Mouse (Mus musculus) thymus, postnatal 4 days (tissue): ENCODE measurements around the gene Nfkb1.

ENCODE experiments used
- DNase-seq: peaks from one replicate; pipeline ENCODE4 v3.0.0; 2021

The Nfkb1 gene

DNA sequence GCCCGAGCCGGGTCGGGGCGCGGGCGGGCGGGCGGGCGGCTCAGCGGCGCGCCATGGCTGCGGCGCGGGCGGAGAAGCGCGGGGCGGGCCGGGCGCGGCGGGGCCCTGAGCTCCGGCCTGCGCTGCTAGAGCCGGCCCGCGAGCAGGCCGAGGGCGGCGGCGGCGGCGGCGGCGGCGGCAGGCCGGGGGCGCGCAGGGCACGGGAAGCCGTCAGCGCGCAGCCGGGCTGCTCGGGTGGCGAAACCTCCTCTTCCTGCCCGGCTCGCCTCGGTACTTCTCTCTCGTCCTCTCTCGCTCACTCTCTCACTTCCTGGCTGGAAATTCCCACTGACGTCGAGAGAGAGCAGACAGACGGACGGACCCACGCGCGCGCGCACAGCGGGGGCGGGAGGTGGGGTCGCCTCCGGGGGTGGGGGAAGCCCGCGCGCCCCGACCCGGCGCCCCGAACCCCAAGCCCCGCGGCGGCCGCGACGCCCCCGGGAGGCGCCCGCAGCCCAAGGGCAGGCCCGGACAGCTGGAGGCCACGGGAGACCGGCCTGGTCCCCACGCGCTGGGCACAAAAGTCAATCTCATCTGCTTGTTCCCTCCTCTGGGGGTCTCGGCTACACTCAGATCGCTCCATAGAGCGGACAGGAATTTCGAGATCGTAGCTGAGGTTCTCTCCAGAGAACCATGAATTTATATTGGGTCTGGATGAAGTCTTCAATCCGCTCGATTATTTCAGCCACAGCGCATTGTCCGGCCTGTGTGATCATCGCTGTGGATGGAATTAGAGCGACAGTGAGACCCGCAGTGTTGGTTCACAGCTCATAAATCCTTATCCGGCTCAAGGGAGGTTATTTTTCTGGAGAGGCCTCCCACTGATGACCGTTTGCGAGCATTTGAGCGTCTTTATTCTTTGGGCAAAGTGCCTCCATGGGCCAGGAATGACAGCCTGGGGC is at the start of gene Nfkb1:
Nfkb1 (minus strand) TSS at position 357 of the 941 bp plus-strand sequence.
- peak; percentile 80 for DNase-seq

- DNase-seq = no peak
These were observed 49.4 kb upstream of the Nfkb1 start for GRCm38 (mm10) chr3:135740711-135741110.

DNA sequence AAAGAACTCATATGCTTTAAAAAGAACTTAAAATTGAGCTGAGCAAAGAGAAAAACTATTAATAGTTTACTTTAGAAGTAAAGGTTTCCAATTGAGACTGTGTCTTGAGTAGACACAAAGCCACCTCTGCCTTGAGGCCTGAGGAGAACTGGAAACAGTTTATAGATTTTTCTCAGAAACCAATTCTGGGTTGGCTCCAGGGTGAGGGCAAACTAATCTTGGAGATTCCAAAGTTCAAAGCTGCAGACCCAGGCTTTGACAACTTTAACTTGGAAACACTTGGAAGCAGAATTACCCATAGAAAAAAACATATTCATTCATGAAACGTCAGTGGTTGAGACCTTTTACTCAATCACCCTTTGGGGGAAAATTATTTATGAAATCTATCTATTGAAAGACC is 43.4 kb upstream of the Nfkb1 start:
- no peak for DNase-seq

- DNase-seq = no peak
These were observed 41.5 kb upstream of the Nfkb1 start for GRCm38 (mm10) chr3:135732747-135733445.

- peak; percentile 93 for DNase-seq
These were observed 40.1 kb upstream of the Nfkb1 start for GRCm38 (mm10) chr3:135731292-135732047.

GRCm38 (mm10) chr3:135730790-135731189 is 39.4 kb upstream of the Nfkb1 start:
- no peak for DNase-seq

DNA sequence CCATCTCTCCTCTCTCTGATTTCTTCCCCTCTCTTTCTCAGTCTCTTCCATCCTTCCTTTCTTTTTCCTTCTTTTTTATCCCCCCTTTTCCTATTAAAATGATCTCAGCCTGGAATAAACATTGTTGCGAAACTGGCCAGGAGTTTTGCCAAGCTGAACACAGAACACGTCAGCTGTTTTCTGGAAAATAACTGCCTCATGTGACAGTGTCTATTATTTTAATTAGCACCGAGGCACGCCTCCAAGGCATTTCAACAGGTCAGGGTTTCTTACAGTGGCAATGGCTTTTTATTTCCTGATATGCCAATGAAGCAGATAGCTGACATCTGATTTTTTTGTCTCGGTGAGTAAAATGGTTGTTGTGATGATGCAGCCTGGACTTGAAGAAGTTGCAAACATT is 38.2 kb upstream of the Nfkb1 start:
- DNase-seq = no peak

- no peak for DNase-seq
These were observed 37.6 kb upstream of the Nfkb1 start for GRCm38 (mm10) chr3:135728900-135729299.

DNA sequence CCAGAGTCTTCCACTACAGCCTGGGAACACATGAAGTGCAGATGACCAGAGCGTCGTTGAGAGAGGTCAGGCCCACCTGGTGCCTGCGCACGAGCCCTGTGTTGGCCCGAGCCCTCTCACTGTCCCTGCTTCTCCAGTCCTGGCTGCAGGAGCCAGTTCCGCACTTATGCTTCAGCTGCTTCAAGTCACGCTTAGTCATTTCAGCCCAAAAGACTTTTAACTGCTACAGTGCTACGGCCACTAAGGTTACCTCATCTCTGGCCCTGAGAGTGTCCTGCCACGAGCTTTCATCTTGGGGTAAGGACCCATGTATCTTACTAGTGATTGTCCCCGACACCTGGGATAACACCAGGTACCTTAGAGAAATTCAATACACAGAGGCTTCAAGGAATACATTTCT is 36.0 kb upstream of the Nfkb1 start:
- DNase-seq = no peak

DNA sequence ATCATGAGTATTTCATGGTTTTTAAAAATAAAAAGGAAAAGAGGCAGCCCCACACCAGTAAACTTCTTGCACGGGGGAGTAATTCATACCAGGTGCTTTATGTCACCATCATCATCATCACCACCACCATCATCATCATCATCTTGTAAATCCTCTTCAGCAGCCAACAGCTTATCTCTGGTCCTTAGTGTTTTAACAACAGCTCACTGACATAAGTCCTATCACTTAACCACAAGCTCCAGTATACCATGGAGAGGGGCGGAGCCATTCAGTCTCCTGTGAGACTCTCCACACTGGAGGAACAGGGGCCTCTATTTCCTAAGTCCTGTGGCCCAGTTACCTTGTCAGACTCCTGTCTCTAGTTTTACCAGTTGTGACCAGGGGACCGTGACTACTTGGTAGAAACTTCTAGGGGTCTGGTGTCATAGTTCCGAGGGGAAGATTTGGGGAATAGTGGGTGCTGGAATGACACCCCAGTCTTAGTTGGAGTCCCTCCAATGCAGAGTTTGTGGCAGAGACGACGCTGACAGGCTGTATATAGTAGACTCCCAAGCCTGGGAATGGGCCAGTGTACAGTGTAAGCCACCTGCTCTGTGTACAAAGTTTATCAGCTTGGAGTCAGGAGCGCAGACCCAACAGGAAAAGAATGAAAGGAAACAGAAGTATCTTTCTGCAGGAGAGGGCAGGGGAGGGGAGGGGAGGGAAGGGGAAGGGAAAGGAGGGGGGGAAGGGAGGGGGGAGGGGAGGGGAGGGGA is 35.4 kb upstream of the Nfkb1 start:
- DNase-seq = no peak

DNA sequence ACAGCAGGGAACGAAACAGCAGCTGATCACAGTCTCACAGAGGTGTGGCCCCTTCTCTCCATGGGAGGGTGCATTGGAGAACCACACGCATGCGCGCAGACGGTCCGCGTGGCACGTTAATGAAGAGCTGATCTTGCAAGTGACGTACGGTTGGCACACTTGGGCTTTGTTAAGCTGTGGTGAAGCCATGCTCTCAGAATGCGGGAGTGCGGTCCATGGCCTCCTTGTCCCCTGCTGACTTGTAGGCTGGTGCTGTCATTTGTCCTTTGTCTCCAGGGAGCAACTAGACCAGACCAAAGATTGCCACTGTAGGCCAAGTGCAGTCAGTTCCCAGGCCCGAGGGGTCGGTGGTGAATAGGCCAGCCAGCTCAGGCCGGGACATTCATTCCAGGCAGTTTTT is 34.7 kb upstream of the Nfkb1 start:
- DNase-seq = no peak

- DNase-seq = no peak
These were observed 30.8 kb upstream of the Nfkb1 start for GRCm38 (mm10) chr3:135722104-135722503.

DNA sequence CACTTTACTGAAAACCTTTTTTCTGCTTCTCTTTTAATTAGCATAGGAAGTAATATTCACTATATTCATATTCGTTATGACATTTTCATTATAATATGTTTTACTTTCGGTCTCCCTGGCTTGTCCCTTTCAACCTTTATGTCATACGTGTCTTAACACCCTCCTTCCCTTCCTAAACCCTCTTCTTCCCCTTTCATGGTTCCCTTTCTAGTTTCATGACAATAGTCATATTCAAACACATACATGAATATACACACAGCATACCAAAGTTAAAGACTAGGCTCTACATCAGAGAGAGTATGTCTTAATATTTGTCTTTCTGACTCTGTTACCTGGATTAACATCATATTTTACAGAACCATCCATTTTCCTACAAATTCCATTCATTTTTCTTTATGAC is 28.6 kb upstream of the Nfkb1 start:
- DNase-seq = no peak

- no peak for DNase-seq
These were observed 27.8 kb upstream of the Nfkb1 start for GRCm38 (mm10) chr3:135719179-135719532.

GRCm38 (mm10) chr3:135718323-135719178 is 27.2 kb upstream of the Nfkb1 start:
- DNase-seq = no peak

DNA sequence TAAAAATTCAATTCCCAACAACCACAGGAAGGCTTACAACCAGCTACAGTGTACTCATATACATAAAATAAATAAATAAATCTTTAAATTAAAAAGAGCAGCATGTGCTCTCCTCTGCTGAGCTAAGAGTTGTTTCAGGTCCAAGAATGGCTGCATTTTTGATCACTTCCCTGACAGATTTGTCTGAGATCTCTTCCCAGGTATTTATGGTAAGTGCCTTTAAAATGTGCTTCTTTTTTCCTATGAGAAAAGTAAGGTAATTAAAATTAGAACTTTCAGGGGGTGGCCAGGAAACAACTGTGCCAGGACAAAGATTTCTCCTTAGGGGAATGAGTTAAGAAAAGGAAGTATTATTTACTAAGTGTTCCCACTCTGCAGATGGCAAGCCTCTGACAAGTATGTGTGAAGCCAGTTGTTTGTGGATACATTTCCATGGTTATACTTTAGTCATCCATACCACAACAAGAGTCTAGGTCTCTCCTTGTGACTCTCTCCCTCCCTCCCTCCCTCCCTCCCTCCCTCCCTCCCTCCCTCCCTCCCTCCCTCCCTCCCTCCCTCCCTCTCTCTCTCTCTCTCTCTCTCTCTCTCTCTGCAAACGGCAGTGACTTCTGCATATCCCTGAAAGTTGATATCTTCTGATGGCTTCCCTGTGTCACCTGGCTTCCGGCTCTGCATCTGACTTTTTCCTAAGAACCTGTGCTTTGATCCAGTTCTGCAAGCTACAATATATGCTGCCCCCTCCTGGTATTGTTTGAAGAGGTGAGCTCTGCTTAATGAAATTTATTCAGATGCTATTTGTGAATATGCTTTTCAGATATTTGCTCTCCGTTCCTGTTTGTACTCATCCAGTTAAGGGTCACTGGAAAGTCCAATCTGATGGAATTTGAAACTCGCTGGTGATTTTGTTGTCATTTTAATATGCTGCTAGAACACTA is 21.9 kb upstream of the Nfkb1 start:
- no peak for DNase-seq

GRCm38 (mm10) chr3:135711613-135712012 is 20.3 kb upstream of the Nfkb1 start:
- DNase-seq = no peak

DNA sequence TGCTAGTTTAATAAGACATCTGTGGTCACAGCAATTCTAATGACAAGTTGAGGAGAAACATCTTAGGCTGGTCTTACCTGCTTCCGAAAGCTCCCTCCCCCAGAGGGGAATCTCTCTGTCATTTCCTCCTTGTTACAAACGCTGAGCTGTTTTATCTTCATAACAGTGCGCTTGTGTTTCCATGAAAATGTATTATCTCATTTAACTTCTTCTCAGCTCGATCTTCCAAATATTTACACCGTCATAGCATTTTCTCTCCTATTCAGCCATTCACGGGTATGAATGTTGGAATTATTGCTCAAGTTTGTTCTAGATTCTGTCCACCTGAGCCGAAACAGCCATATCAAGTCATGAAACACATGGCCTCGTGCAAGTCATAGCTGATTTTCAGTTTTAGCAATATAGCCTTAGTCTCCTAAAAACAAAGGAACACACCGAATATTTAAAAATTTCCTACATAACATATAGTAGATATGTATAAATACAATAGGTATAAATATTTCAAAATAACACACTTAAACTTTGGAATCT is 19.8 kb upstream of the Nfkb1 start:
- no peak for DNase-seq

DNA sequence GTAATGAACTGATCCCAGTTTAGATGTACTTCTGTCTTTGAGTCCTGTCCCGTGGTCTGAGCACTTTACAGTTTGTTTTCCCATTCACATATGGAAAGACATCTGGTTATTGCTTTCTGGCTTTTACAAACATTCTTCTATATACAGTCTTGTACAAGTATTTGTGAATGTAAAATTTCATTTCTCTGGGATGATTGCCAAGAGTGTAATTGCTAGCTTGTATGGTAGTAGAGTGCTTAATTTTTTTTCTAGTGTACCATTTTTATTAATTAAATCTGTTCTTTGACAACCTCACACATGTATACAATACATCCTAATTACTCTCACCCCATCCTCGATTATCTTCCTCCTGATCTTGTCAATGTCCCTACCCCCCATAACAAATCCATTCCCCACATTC is 12.0 kb upstream of the Nfkb1 start:
- no peak for DNase-seq

- no peak for DNase-seq
These were observed 11.3 kb upstream of the Nfkb1 start for GRCm38 (mm10) chr3:135702658-135703057.
